ENCODE assay signal across 7 mouse cellular contexts in genomic region chr14:99046031-99046781, GRCm38 (mm10). TPM values are rescaled to one million over a fixed set of nuclear protein-coding genes. Genes with fewer than 3 reads are reported as not detected.
A peak's percentile ranks its signal among the peaks of the same experiment; 100 is the strongest.
DNase-seq lines count a peak whose midpoint lies in the region; ATAC-seq lines count a peak whose summit lies in the region.

Gene Mzt1 (minus strand): TSS chr14:99046134.
Gene Bora (plus strand): TSS chr14:99046222.

- H3K36me3 ChIP-seq in intestine, embryonic 15.5 days: 0 out of 2 replicates have a peak, but pooled peaks cover 5% of the 10 kb centered on the region
- H3K36me3 ChIP-seq in midbrain, embryonic 10.5 days: peaks cover 29% of the 10 kb centered on the region

- ATAC-seq in intestine, embryonic 15.5 days: peak; percentile 96

- H3K4me2 ChIP-seq in intestine, embryonic 15.5 days (replicated peaks): peak within 1 kb of the TSS; percentile 61

- H3K27ac ChIP-seq in intestine, embryonic 15.5 days: peak within 1 kb of the TSS; percentile 87
- peak within 1 kb of the TSS; percentile 97 for H3K27ac ChIP-seq in midbrain, embryonic 10.5 days (replicated peaks)

- intact Hi-C loops in gastrocnemius, postnatal 36 days (cut with DNase I): loop anchor here (5.0 kb wide), 1 partner anchor 56 kb away; no protein-coding TSS in a partner anchor
- intact Hi-C loops in left cerebral cortex, postnatal 25 days (cut with DNase I): loop anchor here (2.0 kb wide), 1 partner anchor 53 kb away; the partner anchor contains the start of genes Dis3 and Pibf1

- peak; percentile 89 to 92 for DNase-seq in adrenal gland, adult 18-20 months (ENCODE audit: low spot score in 2 of 2)
- peak; percentile 96 for DNase-seq in embryo, embryonic 11 days
- peak; percentile 82 to 85 for DNase-seq in gastrocnemius, postnatal 36 days
- peak; percentile 88 to 94 for DNase-seq in left cerebral cortex, postnatal 25 days (ENCODE audit: low spot score in 2 of 2)
- peak; percentile 97 for DNase-seq in midbrain, embryonic 10.5 days (ENCODE audit: low spot score)
- peak; percentile 89 for DNase-seq in right cerebral cortex, postnatal 4 days

- no peaks in the 10 kb centered on the region for H3K27me3 ChIP-seq in intestine, embryonic 15.5 days (replicated peaks)
- no peaks in the 10 kb centered on the region for H3K27me3 ChIP-seq in midbrain, embryonic 10.5 days (ENCODE audit: low read depth, poor library complexity, severe bottlenecking)

- peak within 1 kb of the TSS; percentile 93 for H3K4me3 ChIP-seq in intestine, embryonic 15.5 days (replicated peaks)
- peak within 1 kb of the TSS; percentile 94 for H3K4me3 ChIP-seq in midbrain, embryonic 10.5 days

- under 1% methylated on average over 78 of the region's 81 CpGs for WGBS in intestine, embryonic 15.5 days
- under 1% methylated on average over 71 of the region's 81 CpGs for whole genome bisulfite sequencing in midbrain, embryonic 10.5 days

- H3K4me1 ChIP-seq in intestine, embryonic 15.5 days (replicated peaks): peaks cover 14% of the 10 kb centered on the region
- peaks cover 43% of the 10 kb centered on the region for H3K4me1 ChIP-seq in midbrain, embryonic 10.5 days

- H3K9me3 ChIP-seq in intestine, embryonic 15.5 days: no peaks in the 10 kb centered on the region
- H3K9me3 ChIP-seq in midbrain, embryonic 10.5 days (replicated peaks): no peaks in the 10 kb centered on the region

- peak within 1 kb of the TSS; percentile 92 for H3K9ac ChIP-seq in intestine, embryonic 15.5 days

RNA-seq across cellular contexts. Expression of gene Mzt1, which starts in this region (rescaled TPM):
- 10 to 100 TPM; 26.4 to 34.4 TPM for total RNA-seq in adrenal gland, adult 18-20 months (2021)
- total RNA-seq in gastrocnemius, postnatal 36 days (2021): 10 to 100 TPM; 26.9 to 30.5 TPM
- polyA plus RNA-seq in intestine, embryonic 15.5 days (2015; fragmentation: Nextera tagmentation; extraction: Ambion mirVana): 60.8 and 70.6 TPM in 2 replicates
- 10 to 100 TPM; 60.0 to 71.3 TPM for total RNA-seq in left cerebral cortex, postnatal 25 days (2021)
- polyA plus RNA-seq in midbrain, embryonic 10.5 days (2016; fragmentation: Nextera tagmentation; extraction: Ambion mirVana): 107 and 108 TPM in 2 replicates

RNA-seq across cellular contexts. Expression of gene Bora, which starts in this region (rescaled TPM):
- 1 to 10 TPM in 1 of 2 experiments, under 1 TPM in 1; 0.99 to 1.8 TPM for total RNA-seq in adrenal gland, adult 18-20 months (2021)
- under 1 TPM; 0.71 to 0.94 TPM for total RNA-seq in gastrocnemius, postnatal 36 days (2021)
- 61.2 and 61.8 TPM in 2 replicates for polyA plus RNA-seq in intestine, embryonic 15.5 days (2015; fragmentation: Nextera tagmentation; extraction: Ambion mirVana)
- 1 to 10 TPM; 1.9 to 3.3 TPM for total RNA-seq in left cerebral cortex, postnatal 25 days (2021)
- 82.8 and 87.7 TPM in 2 replicates for polyA plus RNA-seq in midbrain, embryonic 10.5 days (2016; fragmentation: Nextera tagmentation; extraction: Ambion mirVana)

Comparison
In these comparisons a context has a peak if more than half of its experiments do, and no peak if none do; other contexts are left out.
1. Peak in every context shown above with its lines: DNase-seq, ATAC-seq, H3K4me3 ChIP-seq and H3K27ac ChIP-seq.